Mouse (Mus musculus) stomach, embryonic 14.5 days (tissue): ENCODE results near the gene Ngef. TPM values are rescaled to one million over a fixed set of nuclear protein-coding genes. Genes with fewer than 3 reads are reported as not detected.

Experiments used
- polyA plus RNA-seq: library from polyadenylated mRNA; unstranded; fragments of >200 nt; fragmentation: Nextera tagmentation; extraction: Ambion mirVana; gene quantifications from 2 replicates; pipeline ENCODE4 v1.2.1, GENCODE M21; 2014

Ngef gene
- polyA plus RNA-seq, 1 experiment from 2014 or later = 7.4 TPM

Other genes starting within 250 kb of the Ngef start
- gene Gigyf2, start 246.9 kb downstream of the Ngef start, polyA plus RNA-seq = 55.1 and 61.2 TPM in 2 replicates
- gene Kcnj13, start 179.1 kb downstream of the Ngef start, polyA plus RNA-seq = 5.7 and 5.9 TPM in 2 replicates
- 0.59 TPM in 1 of 2 replicates, not detected in the other for gene Snorc, start 103.6 kb downstream of the Ngef start, polyA plus RNA-seq
- gene Neu2, start 64.0 kb downstream of the Ngef start, polyA plus RNA-seq = 2.3 and 2.8 TPM in 2 replicates
- gene Inpp5d, start 46.4 kb upstream of the Ngef start, polyA plus RNA-seq = 5.3 and 6.2 TPM in 2 replicates
- gene Atg16l1, start 182.0 kb upstream of the Ngef start, polyA plus RNA-seq = 36.1 and 36.4 TPM in 2 replicates
- 2.6 and 2.7 TPM in 2 replicates for gene Sag, start 229.8 kb upstream of the Ngef start, polyA plus RNA-seq